Mouse (Mus musculus) limb, embryonic 15.5 days (tissue): ENCODE results near the gene Cdrt4. TPM values are rescaled to one million over a fixed set of nuclear protein-coding genes. Genes with fewer than 3 reads are reported as not detected.
A peak's percentile ranks its signal among the peaks of the same experiment; 100 is the strongest.

Experiments
- ATAC-seq: fragments of 200-750 bp; cut with Nextera tagmentation; 2 replicates; pipeline ENCODE4 v1.8.0; 2017; ENCODE audit warnings: low read depth, moderate TSS enrichment; ENCODE audit not compliant: insufficient number of reproducible peaks, low FRiP score, low TSS enrichment
- H3K27ac ChIP-seq: fragments of 300-500 bp; sonication (generic); 2 replicates; pipeline ENCODE4 v1.5.1; 2015; ENCODE audit warnings: moderate library complexity, mild to moderate bottlenecking, inconsistent platforms
- H3K27me3 ChIP-seq: fragments of 300-500 bp; sonication (generic); 2 replicates; pipeline ENCODE4 v1.6.1; 2015; ENCODE audit warnings: inconsistent platforms
- H3K36me3 ChIP-seq: fragments of 300-500 bp; sonication (generic); 2 replicates; pipeline ENCODE4 v1.6.1; 2015; ENCODE audit warnings: inconsistent platforms
- H3K4me1 ChIP-seq: fragments of 300-500 bp; sonication (generic); 2 replicates; pipeline ENCODE4 v1.6.1; 2015; ENCODE audit warnings: inconsistent platforms
- H3K4me2 ChIP-seq: fragments of 300-500 bp; sonication (generic); 2 replicates; pipeline ENCODE4 v1.6.1; 2015; ENCODE audit warnings: mild to moderate bottlenecking, inconsistent platforms
- H3K4me3 ChIP-seq: fragments of 300-500 bp; sonication (generic); 2 replicates; pipeline ENCODE4 v1.5.1; 2015; ENCODE audit warnings: mild to moderate bottlenecking, inconsistent platforms
- H3K9ac ChIP-seq: fragments of 300-500 bp; sonication (generic); 2 replicates; pipeline ENCODE4 v1.6.1; 2015; ENCODE audit warnings: inconsistent platforms
- H3K9me3 ChIP-seq: fragments of 300-500 bp; sonication (generic); 2 replicates; pipeline ENCODE4 v1.6.1; 2016; ENCODE audit warnings: inconsistent platforms
- WGBS: fragments of 180-500 bp; shearing (Covaris S2); methylation state at CpG from one replicate; pipeline ENCODE4 v1.1.7; 2015; 5-methylcytosine and 5-hydroxymethylcytosine counted together
- polyA plus RNA-seq: library from polyadenylated mRNA; unstranded; fragments of >200 nt; fragmentation: Nextera tagmentation; extraction: Ambion mirVana; gene quantifications from 2 replicates; pipeline ENCODE4 v1.2.1, GENCODE M21; 2015

Gene Cdrt4
- polyA plus RNA-seq, 1 experiment from 2014 or later = 0.22 TPM

DNA sequence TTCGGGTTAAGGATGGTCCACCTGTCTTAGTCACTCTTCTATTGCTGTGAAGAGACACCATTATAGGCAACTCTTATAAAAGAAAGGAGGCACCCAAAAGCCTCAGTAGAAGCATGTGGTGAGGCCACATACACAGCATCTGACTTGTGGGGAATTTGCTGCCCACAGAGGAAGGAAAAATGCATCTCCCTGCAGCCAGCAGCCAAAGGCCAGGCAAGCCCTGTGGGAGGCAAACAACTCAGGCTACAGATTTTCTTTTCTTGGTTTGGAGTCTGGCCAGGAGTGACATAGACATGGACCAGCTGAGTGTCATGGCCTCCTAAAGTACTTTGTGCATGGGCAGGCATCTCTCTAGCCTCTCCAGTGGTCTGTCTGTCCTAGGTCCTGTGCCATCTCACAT is 1.4 kb upstream of the Cdrt4 start:
- Histone ChIP-seq H3K27me3 (no peaks in the 10 kb centered on the region), H3K4me3 (no peak overlapping the region), H3K27ac (no peak overlapping the region), H3K9me3 (no peaks in the 10 kb centered on the region), H3K4me2 (no peak overlapping the region), H3K36me3 (no peaks in the 10 kb centered on the region), H3K4me1 (no peaks in the 10 kb centered on the region; the same call in 1 of the 2 replicates), H3K9ac (no peak overlapping the region)
- no peak for ATAC-seq
- 80% methylated on average over 1 of the region's 1 CpGs for WGBS

DNA sequence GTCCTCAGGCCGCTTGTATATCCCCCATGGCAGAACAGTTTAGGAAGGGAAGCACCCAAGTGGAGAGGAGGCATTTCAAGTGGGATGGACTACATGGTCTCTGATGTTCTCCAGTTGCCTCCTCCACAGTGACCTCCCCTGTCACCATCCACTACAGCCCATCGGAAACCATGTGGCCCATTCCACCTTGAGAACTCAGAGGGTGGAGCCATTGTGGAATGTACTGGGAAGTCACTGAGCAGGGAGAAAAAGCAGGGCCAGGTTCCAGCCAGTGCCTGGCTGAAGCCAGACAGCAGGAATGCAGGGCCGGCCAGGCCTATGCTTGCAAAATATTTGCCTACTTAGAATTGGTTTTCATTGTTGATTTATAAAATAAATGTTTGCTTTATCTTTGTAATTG is 3.8 kb downstream of the Cdrt4 start:
- Histone ChIP-seq H3K36me3 (no peaks in the 10 kb centered on the region), H3K4me3 (no peak overlapping the region), H3K27me3 (no peaks in the 10 kb centered on the region), H3K9me3 (no peaks in the 10 kb centered on the region), H3K9ac (no peak overlapping the region), H3K27ac (no peak overlapping the region), H3K4me2 (no peak overlapping the region), H3K4me1 (no peaks in the 10 kb centered on the region)
- WGBS = 78% methylated on average over 2 of the region's 3 CpGs
- ATAC-seq = no peak

GRCm38 (mm10) chr11:62955186-62955585 is 4.2 kb downstream of the Cdrt4 start:
- H3K27me3 ChIP-seq = no peaks in the 10 kb centered on the region
- no peaks in the 10 kb centered on the region for H3K4me1 ChIP-seq
- no peak overlapping the region for H3K9ac ChIP-seq
- 82% methylated on average over 5 of the region's 5 CpGs for WGBS
- no peaks in the 10 kb centered on the region for H3K36me3 ChIP-seq
- H3K27ac ChIP-seq = no peak overlapping the region
- no peak overlapping the region for H3K4me2 ChIP-seq
- no peak for ATAC-seq
- no peak overlapping the region for H3K4me3 ChIP-seq
- no peaks in the 10 kb centered on the region for H3K9me3 ChIP-seq

GRCm38 (mm10) chr11:62955776-62956175 is 4.8 kb downstream of the Cdrt4 start:
- H3K4me2 ChIP-seq = no peak overlapping the region
- ATAC-seq = no peak
- no peak overlapping the region for H3K9ac ChIP-seq
- no peaks in the 10 kb centered on the region for H3K9me3 ChIP-seq
- H3K36me3 ChIP-seq = no peaks in the 10 kb centered on the region
- H3K27me3 ChIP-seq = no peaks in the 10 kb centered on the region
- no peaks in the 10 kb centered on the region for H3K4me1 ChIP-seq
- 38% methylated on average over 6 of the region's 6 CpGs for WGBS
- H3K4me3 ChIP-seq = no peak overlapping the region
- no peak overlapping the region for H3K27ac ChIP-seq

GRCm38 (mm10) chr11:62957626-62958180 is 6.7 kb downstream of the Cdrt4 start:
- H3K4me2 ChIP-seq = no peak overlapping the region
- no peaks in the 10 kb centered on the region for H3K4me1 ChIP-seq
- no peak overlapping the region for H3K9ac ChIP-seq
- H3K9me3 ChIP-seq = no peaks in the 10 kb centered on the region
- H3K4me3 ChIP-seq = no peak overlapping the region
- WGBS = 87% methylated on average over 8 of the region's 8 CpGs
- no peak for ATAC-seq
- H3K36me3 ChIP-seq = no peaks in the 10 kb centered on the region
- H3K27me3 ChIP-seq = no peaks in the 10 kb centered on the region
- no peak overlapping the region for H3K27ac ChIP-seq

- Histone ChIP-seq H3K4me3 (no peak overlapping the region), H3K9ac (no peak overlapping the region), H3K27ac (no peak overlapping the region), H3K4me2 (no peak overlapping the region), H3K9me3 (no peaks in the 10 kb centered on the region), H3K4me1 (peaks cover 24% of the 10 kb centered on the region), H3K36me3 (no peaks in the 10 kb centered on the region), H3K27me3 (no peaks in the 10 kb centered on the region)
- WGBS = 45% methylated on average over 4 of the region's 4 CpGs
- no peak for ATAC-seq
Measured at GRCm38 (mm10) chr11:62963292-62963691, 12.3 kb downstream of the Cdrt4 start.

DNA sequence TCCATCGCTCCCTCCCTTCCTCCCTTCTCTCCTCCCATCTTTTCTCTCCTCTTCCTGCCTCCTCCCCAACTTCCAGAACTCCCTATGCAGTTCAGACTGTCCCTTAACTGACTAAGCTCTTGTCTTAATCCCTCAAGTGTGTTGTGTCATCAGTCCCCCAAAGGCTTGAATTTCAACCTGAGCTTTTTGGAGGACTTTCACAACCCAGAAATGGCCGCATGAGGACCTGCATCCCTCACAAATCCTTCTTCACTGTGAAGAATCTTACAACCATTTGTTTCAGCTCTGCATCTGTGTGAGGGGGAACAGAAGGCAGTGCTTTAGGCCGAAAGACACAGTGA is 15.4 kb downstream of the Cdrt4 start:
- H3K27me3 ChIP-seq = no peaks in the 10 kb centered on the region
- H3K4me3 ChIP-seq = peak overlapping the region; percentile 25
- H3K9ac ChIP-seq = no peak overlapping the region
- WGBS = 27% methylated on average over 3 of the region's 3 CpGs
- H3K36me3 ChIP-seq = no peaks in the 10 kb centered on the region
- peaks cover 24% of the 10 kb centered on the region for H3K4me1 ChIP-seq
- H3K27ac ChIP-seq = peak overlapping the region; percentile 99
- no peaks in the 10 kb centered on the region for H3K9me3 ChIP-seq
- peak overlapping the region; percentile 44 for H3K4me2 ChIP-seq
- ATAC-seq = peak; percentile 21; the same call in 1 of the 2 replicates

GRCm38 (mm10) chr11:62966765-62967633 is 16.0 kb downstream of the Cdrt4 start:
- Histone ChIP-seq H3K27ac (peak overlapping the region; percentile 99), H3K9ac (0 out of 2 replicates have a peak overlapping the region, but pooled peaks have one; percentile 2), H3K9me3 (no peaks in the 10 kb centered on the region), H3K4me2 (peak overlapping the region; percentile 44), H3K4me3 (peak overlapping the region; percentile 25), H3K4me1 (peaks cover 24% of the 10 kb centered on the region), H3K27me3 (no peaks in the 10 kb centered on the region), H3K36me3 (no peaks in the 10 kb centered on the region)
- ATAC-seq = peak; percentile 96
- WGBS = 2% methylated on average over 27 of the region's 27 CpGs

- H3K4me1 ChIP-seq = peaks cover 7% of the 10 kb centered on the region; the same call in 1 of the 2 replicates
- no peaks in the 10 kb centered on the region for H3K36me3 ChIP-seq
- ATAC-seq = no peak
- H3K4me2 ChIP-seq = no peak overlapping the region
- WGBS = 81% methylated on average over 1 of the region's 1 CpGs
- H3K9me3 ChIP-seq = no peaks in the 10 kb centered on the region
- no peaks in the 10 kb centered on the region for H3K27me3 ChIP-seq
- H3K27ac ChIP-seq = no peak overlapping the region
- H3K9ac ChIP-seq = no peak overlapping the region
- H3K4me3 ChIP-seq = no peak overlapping the region
Measured at GRCm38 (mm10) chr11:62977176-62977575, 26.2 kb downstream of the Cdrt4 start.

- no peak overlapping the region for H3K9ac ChIP-seq
- peak overlapping the region; percentile 48 for H3K27ac ChIP-seq
- no peak overlapping the region for H3K4me2 ChIP-seq
- peaks cover 7% of the 10 kb centered on the region; the same call in 1 of the 2 replicates for H3K4me1 ChIP-seq
- 48% methylated on average over 6 of the region's 6 CpGs for WGBS
- ATAC-seq = no peak
- H3K4me3 ChIP-seq = no peak overlapping the region
- no peaks in the 10 kb centered on the region for H3K36me3 ChIP-seq
- no peaks in the 10 kb centered on the region for H3K27me3 ChIP-seq
- H3K9me3 ChIP-seq = no peaks in the 10 kb centered on the region
Measured at GRCm38 (mm10) chr11:62978886-62979285, 27.9 kb downstream of the Cdrt4 start.

- Histone ChIP-seq H3K27me3 (no peaks in the 10 kb centered on the region), H3K27ac (no peak overlapping the region), H3K4me3 (no peak overlapping the region), H3K9ac (no peak overlapping the region), H3K4me2 (no peak overlapping the region), H3K4me1 (peaks cover 7% of the 10 kb centered on the region; the same call in 1 of the 2 replicates), H3K36me3 (no peaks in the 10 kb centered on the region), H3K9me3 (no peaks in the 10 kb centered on the region)
- no peak for ATAC-seq
- 62% methylated on average over 3 of the region's 3 CpGs for WGBS
Measured at GRCm38 (mm10) chr11:62981729-62982128, 30.7 kb downstream of the Cdrt4 start.

- ATAC-seq = no peak
- no peaks in the 10 kb centered on the region for H3K36me3 ChIP-seq
- peaks cover 3% of the 10 kb centered on the region; the same call in 1 of the 2 replicates for H3K4me1 ChIP-seq
- H3K4me2 ChIP-seq = no peak overlapping the region
- no peaks in the 10 kb centered on the region for H3K9me3 ChIP-seq
- WGBS = 33% methylated on average over 3 of the region's 3 CpGs
- no peaks in the 10 kb centered on the region for H3K27me3 ChIP-seq
- no peak overlapping the region for H3K9ac ChIP-seq
- H3K27ac ChIP-seq = no peak overlapping the region
- no peak overlapping the region for H3K4me3 ChIP-seq
Measured at GRCm38 (mm10) chr11:62983793-62984192, 32.8 kb downstream of the Cdrt4 start.
